Mouse (Mus musculus): ENCODE results near the gene Tgm2. TPM values are rescaled to one million over a fixed set of nuclear protein-coding genes. Genes with fewer than 3 reads are reported as not detected.

Tgm2 gene
- total and polyA plus RNA-seq, 3 experiments: 18.7 to 37.0 (median 23.5) TPM

- Histone ChIP-seq H3K4me1 (ENCODE audit: insufficient read depth, low read depth, low read length) (peaks cover 82% of the 10 kb centered on the region), H3K27me3 (ENCODE audit: insufficient read depth, low read length) (no peaks in the 10 kb centered on the region), H3K36me3 (replicated peaks) (peaks cover 71% of the 10 kb centered on the region), H3K9me3 (replicated peaks) (no peaks in the 10 kb centered on the region), H3K4me3 (ENCODE audit: low read depth, low read length) (peak overlapping the region; percentile 66; the same call in 1 of the 2 replicates)
- ATAC-seq (ENCODE audit: extremely low read depth, insufficient number of reproducible peaks, low FRiP score, poor library complexity, severe bottlenecking) (no peak), DNase-seq (ENCODE audit: low spot score) (no peak)
- no peak for TF ChIP-seq CTCF (IDR thresholded peaks at IDR 0.05; ENCODE audit: low read depth, low read length)
- no peak for TF ChIP-seq GATA2 (IDR thresholded peaks at IDR 0.05; ENCODE audit: borderline replicate concordance, low read depth, low read length)
- no peak for TF ChIP-seq TAL1 (conservative IDR thresholded peaks at IDR 0.05; ENCODE audit: low read depth, low read length)
- no peak for TF ChIP-seq GATA1 (IDR thresholded peaks at IDR 0.05; ENCODE audit: borderline replicate concordance, low read length)
- no peak for TF ChIP-seq POLR2AphosphoS5 (IDR thresholded peaks at IDR 0.05; ENCODE audit: insufficient replicate concordance, low read depth, low read length)
These were observed 5.6 kb downstream of the Tgm2 start for GRCm38 (mm10) chr2:158140664-158141063.

- H3K27me3 ChIP-seq (ENCODE audit: insufficient read depth, low read length): no peaks in the 10 kb centered on the region
- peak overlapping the region; percentile 35; the same call in 1 of the 2 replicates for H3K4me3 ChIP-seq (ENCODE audit: low read depth, low read length)
- ATAC-seq (ENCODE audit: extremely low read depth, insufficient number of reproducible peaks, low FRiP score, poor library complexity, severe bottlenecking): no peak
- peaks cover 81% of the 10 kb centered on the region for H3K36me3 ChIP-seq (replicated peaks)
- TF ChIP-seq GATA1 (IDR thresholded peaks at IDR 0.05; ENCODE audit: borderline replicate concordance, low read length) (no peak), POLR2AphosphoS5 (IDR thresholded peaks at IDR 0.05; ENCODE audit: insufficient replicate concordance, low read depth, low read length) (no peak), CTCF (IDR thresholded peaks at IDR 0.05; ENCODE audit: low read depth, low read length) (no peak), TAL1 (conservative IDR thresholded peaks at IDR 0.05; ENCODE audit: low read depth, low read length) (no peak), GATA2 (IDR thresholded peaks at IDR 0.05; ENCODE audit: borderline replicate concordance, low read depth, low read length) (no peak)
- H3K9me3 ChIP-seq (replicated peaks): no peaks in the 10 kb centered on the region
- DNase-seq (ENCODE audit: low spot score): no peak
- H3K4me1 ChIP-seq (ENCODE audit: insufficient read depth, low read depth, low read length): peaks cover 73% of the 10 kb centered on the region
These were observed 6.6 kb downstream of the Tgm2 start for GRCm38 (mm10) chr2:158139628-158140027.

- Histone ChIP-seq H3K36me3 (replicated peaks) (peaks cover 88% of the 10 kb centered on the region), H3K27me3 (ENCODE audit: insufficient read depth, low read length) (no peaks in the 10 kb centered on the region), H3K9me3 (replicated peaks) (no peaks in the 10 kb centered on the region), H3K4me3 (ENCODE audit: low read depth, low read length) (no peak overlapping the region), H3K4me1 (ENCODE audit: insufficient read depth, low read depth, low read length) (peaks cover 69% of the 10 kb centered on the region)
- TF ChIP-seq GATA2 (IDR thresholded peaks at IDR 0.05; ENCODE audit: borderline replicate concordance, low read depth, low read length) (no peak), POLR2AphosphoS5 (IDR thresholded peaks at IDR 0.05; ENCODE audit: insufficient replicate concordance, low read depth, low read length) (no peak), CTCF (IDR thresholded peaks at IDR 0.05; ENCODE audit: low read depth, low read length) (no peak), GATA1 (IDR thresholded peaks at IDR 0.05; ENCODE audit: borderline replicate concordance, low read length) (no peak), TAL1 (conservative IDR thresholded peaks at IDR 0.05; ENCODE audit: low read depth, low read length) (no peak)
- ATAC-seq (ENCODE audit: extremely low read depth, insufficient number of reproducible peaks, low FRiP score, poor library complexity, severe bottlenecking) (no peak), DNase-seq (ENCODE audit: low spot score) (no peak)
These were observed 7.5 kb downstream of the Tgm2 start for GRCm38 (mm10) chr2:158138778-158139177.

- ATAC-seq (ENCODE audit: extremely low read depth, insufficient number of reproducible peaks, low FRiP score, poor library complexity, severe bottlenecking) (no peak), DNase-seq (ENCODE audit: low spot score) (no peak)
- Histone ChIP-seq H3K4me3 (ENCODE audit: low read depth, low read length) (no peak overlapping the region), H3K36me3 (replicated peaks) (peaks cover 93% of the 10 kb centered on the region), H3K4me1 (ENCODE audit: insufficient read depth, low read depth, low read length) (peaks cover 61% of the 10 kb centered on the region), H3K9me3 (replicated peaks) (no peaks in the 10 kb centered on the region), H3K27me3 (ENCODE audit: insufficient read depth, low read length) (no peaks in the 10 kb centered on the region)
- TF ChIP-seq GATA1 (IDR thresholded peaks at IDR 0.05; ENCODE audit: borderline replicate concordance, low read length) (no peak), POLR2AphosphoS5 (IDR thresholded peaks at IDR 0.05; ENCODE audit: insufficient replicate concordance, low read depth, low read length) (no peak), GATA2 (IDR thresholded peaks at IDR 0.05; ENCODE audit: borderline replicate concordance, low read depth, low read length) (no peak)
These were observed 8.5 kb downstream of the Tgm2 start for GRCm38 (mm10) chr2:158137771-158138170.

DNA sequence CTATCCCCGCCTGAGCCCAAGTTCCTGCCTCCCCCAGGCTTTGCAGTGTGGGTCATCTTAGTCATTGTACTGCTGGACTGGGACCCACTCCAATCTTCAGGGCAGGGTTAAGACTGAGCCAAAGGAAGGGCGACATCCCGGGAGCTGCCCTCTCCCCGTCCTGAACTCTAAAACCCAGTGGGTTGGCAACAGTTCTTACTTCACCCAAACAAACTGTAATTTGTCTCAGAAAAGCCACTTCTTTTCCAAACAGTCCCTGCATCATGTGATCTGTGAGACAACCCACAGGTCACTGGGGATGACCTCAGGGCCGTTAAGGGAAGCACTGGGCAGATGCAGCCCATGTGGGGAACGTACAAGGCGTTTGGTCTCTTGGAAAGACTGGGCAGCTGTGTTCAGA is 10.0 kb downstream of the Tgm2 start:
- H3K4me3 ChIP-seq (ENCODE audit: low read depth, low read length): no peak overlapping the region
- no peaks in the 10 kb centered on the region for H3K27me3 ChIP-seq (ENCODE audit: insufficient read depth, low read length)
- DNase-seq (ENCODE audit: low spot score) (no peak), ATAC-seq (ENCODE audit: extremely low read depth, insufficient number of reproducible peaks, low FRiP score, poor library complexity, severe bottlenecking) (no peak)
- peaks cover 95% of the 10 kb centered on the region for H3K36me3 ChIP-seq (replicated peaks)
- H3K9me3 ChIP-seq (replicated peaks): no peaks in the 10 kb centered on the region
- TF ChIP-seq CTCF (IDR thresholded peaks at IDR 0.05; ENCODE audit: low read depth, low read length): no peak
- no peak for TF ChIP-seq GATA2 (IDR thresholded peaks at IDR 0.05; ENCODE audit: borderline replicate concordance, low read depth, low read length)
- no peak for TF ChIP-seq TAL1 (conservative IDR thresholded peaks at IDR 0.05; ENCODE audit: low read depth, low read length)
- no peak for TF ChIP-seq GATA1 (IDR thresholded peaks at IDR 0.05; ENCODE audit: borderline replicate concordance, low read length)
- no peak for TF ChIP-seq POLR2AphosphoS5 (IDR thresholded peaks at IDR 0.05; ENCODE audit: insufficient replicate concordance, low read depth, low read length)
- peaks cover 50% of the 10 kb centered on the region for H3K4me1 ChIP-seq (ENCODE audit: insufficient read depth, low read depth, low read length)

DNA sequence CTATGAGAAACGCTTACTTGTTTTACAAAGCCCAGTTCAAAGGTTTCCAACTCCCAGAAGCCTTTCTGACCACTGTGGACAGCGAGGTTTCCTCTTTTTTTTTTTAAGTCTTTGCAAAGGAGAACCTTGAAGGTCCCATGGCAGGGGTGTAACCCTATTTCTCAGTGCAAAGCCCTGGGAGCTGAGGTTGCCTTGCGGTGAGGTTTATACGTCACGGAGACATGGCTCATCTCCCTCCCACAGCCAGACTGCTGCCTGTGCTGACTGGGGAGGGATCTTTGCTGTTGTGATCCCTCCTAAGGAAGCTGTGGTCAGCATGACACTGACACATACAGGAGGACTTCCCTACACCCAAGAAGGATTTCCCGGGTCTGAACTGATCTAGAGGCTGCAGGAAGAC is 13.2 kb downstream of the Tgm2 start:
- Histone ChIP-seq H3K27me3 (ENCODE audit: insufficient read depth, low read length) (no peaks in the 10 kb centered on the region), H3K4me1 (ENCODE audit: insufficient read depth, low read depth, low read length) (peaks cover 37% of the 10 kb centered on the region), H3K36me3 (replicated peaks) (peaks cover 95% of the 10 kb centered on the region), H3K9me3 (replicated peaks) (no peaks in the 10 kb centered on the region), H3K4me3 (ENCODE audit: low read depth, low read length) (no peak overlapping the region)
- no peak for TF ChIP-seq TAL1 (conservative IDR thresholded peaks at IDR 0.05; ENCODE audit: low read depth, low read length)
- TF ChIP-seq CTCF (IDR thresholded peaks at IDR 0.05; ENCODE audit: low read depth, low read length): no peak
- no peak for TF ChIP-seq GATA2 (IDR thresholded peaks at IDR 0.05; ENCODE audit: borderline replicate concordance, low read depth, low read length)
- TF ChIP-seq POLR2AphosphoS5 (IDR thresholded peaks at IDR 0.05; ENCODE audit: insufficient replicate concordance, low read depth, low read length): no peak
- TF ChIP-seq GATA1 (IDR thresholded peaks at IDR 0.05; ENCODE audit: borderline replicate concordance, low read length): no peak
- DNase-seq (ENCODE audit: low spot score) (no peak), ATAC-seq (ENCODE audit: extremely low read depth, insufficient number of reproducible peaks, low FRiP score, poor library complexity, severe bottlenecking) (no peak)

Measured in G1E (cell line).